Mouse (Mus musculus) G1E (cell line): ENCODE results near the gene D8Ertd738e. TPM values are rescaled to one million over a fixed set of nuclear protein-coding genes. Genes with fewer than 3 reads are reported as not detected.

Experiments
- ATAC-seq: 2 replicates; pipeline ENCODE4 v1.8.0; 2016; ENCODE audit warnings: mild to moderate bottlenecking; ENCODE audit not compliant: insufficient number of reproducible peaks, poor library complexity, low FRiP score, severe bottlenecking; ENCODE audit errors: extremely low read depth
- DNase-seq: peaks from one replicate; pipeline ENCODE4 v3.0.0; 2012; ENCODE audit warnings: low spot score
- H3K27me3 ChIP-seq: 2 replicates; pipeline ENCODE4 v1.6.1; 2012; ENCODE audit warnings: mild to moderate bottlenecking, low read length, inconsistent platforms; ENCODE audit not compliant: insufficient read depth
- H3K36me3 ChIP-seq: replicated peaks from 2 replicates; pipeline ENCODE3; 2012; ENCODE audit warnings: mild to moderate bottlenecking, inconsistent platforms
- H3K4me1 ChIP-seq: 2 replicates; pipeline ENCODE4 v1.6.1; 2012; ENCODE audit warnings: low read depth, low read length, inconsistent platforms, mixed read lengths; ENCODE audit not compliant: insufficient read depth
- H3K4me3 ChIP-seq: 2 replicates; pipeline ENCODE4 v1.5.1; 2012; ENCODE audit warnings: low read depth, mild to moderate bottlenecking, inconsistent platforms, low read length, moderate library complexity, mixed read lengths
- H3K9me3 ChIP-seq: replicated peaks from 2 replicates; pipeline ENCODE4 v1.6.1; 2012; ENCODE audit warnings: inconsistent platforms
- CTCF ChIP-seq: IDR thresholded peaks from 2 replicates; pipeline ENCODE4 v1.5.1; 2012; ENCODE audit warnings: low read depth, low read length, inconsistent platforms, mixed read lengths
- GATA1 ChIP-seq: IDR thresholded peaks from 2 replicates; pipeline ENCODE4 v1.6.1; 2012; ENCODE audit warnings: borderline replicate concordance, low read length, inconsistent platforms, mixed read lengths
- GATA2 ChIP-seq: IDR thresholded peaks from 2 replicates; pipeline ENCODE4 v1.6.1; 2012; ENCODE audit warnings: low read depth, low read length, inconsistent platforms, borderline replicate concordance
- POLR2AphosphoS5 ChIP-seq: IDR thresholded peaks from 2 replicates; pipeline ENCODE4 v1.6.1; 2012; ENCODE audit warnings: low read depth, low read length, inconsistent platforms; ENCODE audit not compliant: insufficient replicate concordance
- TAL1 ChIP-seq: conservative IDR thresholded peaks from 2 replicates; pipeline ENCODE4 v1.6.1; 2012; ENCODE audit warnings: low read depth, low read length, inconsistent platforms, mixed read lengths
- polyA plus RNA-seq: library from polyadenylated mRNA; stranded (reverse); fragments of >175 nt; gene quantifications from 2 replicates; pipeline ENCODE4 v1.2.3, GENCODE M21; 2012
- total RNA-seq, 2 experiments: library from RNA; stranded (forward) in 1 of 2; stranded (reverse) in 1 of 2; fragments of 200-1000 nt in 1 of 2; fragments of >200 nt in 1 of 2; fragmentation: Nextera tagmentation in 1 of 2; gene quantifications; 2 replicates each; pipeline ENCODE4 v1.2.3; 2014 to 2017

The D8Ertd738e gene
- total and polyA plus RNA-seq, 3 experiments, result 132 to 291 (median 197) TPM

GRCm38 (mm10) chr8:84205073-84205472 is 44.4 kb downstream of the D8Ertd738e start:
- no peak for TF ChIP-seq POLR2AphosphoS5
- no peak for TF ChIP-seq GATA1
- TF ChIP-seq TAL1, result no peak
- TF ChIP-seq CTCF, result no peak
- no peak for TF ChIP-seq GATA2
- Histone ChIP-seq H3K9me3 (no peaks in the 10 kb centered on the region), H3K27me3 (no peaks in the 10 kb centered on the region), H3K36me3 (peaks cover 77% of the 10 kb centered on the region), H3K4me3 (no peak overlapping the region), H3K4me1 (peaks cover 86% of the 10 kb centered on the region)
- DNase-seq, result no peak
- ATAC-seq, result no peak

- TF ChIP-seq POLR2AphosphoS5 (no peak), TAL1 (no peak), CTCF (no peak), GATA1 (no peak), GATA2 (no peak)
- DNase-seq, result peak; percentile 57
- no peaks in the 10 kb centered on the region for H3K9me3 ChIP-seq
- H3K36me3 ChIP-seq, result peaks cover 68% of the 10 kb centered on the region
- no peaks in the 10 kb centered on the region for H3K27me3 ChIP-seq
- peak overlapping the region; percentile 89 for H3K4me3 ChIP-seq
- peaks cover 88% of the 10 kb centered on the region for H3K4me1 ChIP-seq
- 0 out of 2 replicates have a peak, but pooled peaks have one; percentile 24 for ATAC-seq
Observed at GRCm38 (mm10) chr8:84203975-84204772, 45.3 kb downstream of the D8Ertd738e start.

GRCm38 (mm10) chr8:84202938-84203917 is 46.3 kb downstream of the D8Ertd738e start:
- ATAC-seq (no peak), DNase-seq (peak; percentile 76)
- Histone ChIP-seq H3K27me3 (no peaks in the 10 kb centered on the region), H3K36me3 (peaks cover 59% of the 10 kb centered on the region), H3K4me1 (peaks cover 87% of the 10 kb centered on the region), H3K4me3 (peak overlapping the region; percentile 89), H3K9me3 (no peaks in the 10 kb centered on the region)
- TF ChIP-seq GATA1 (no peak), CTCF (no peak), POLR2AphosphoS5 (no peak), GATA2 (no peak), TAL1 (no peak)

- ATAC-seq, result no peak
- TF ChIP-seq TAL1 (no peak), GATA1 (no peak), CTCF (no peak), POLR2AphosphoS5 (no peak), GATA2 (no peak)
- peaks cover 51% of the 10 kb centered on the region for H3K36me3 ChIP-seq
- H3K4me3 ChIP-seq, result peak overlapping the region; percentile 89
- peak; percentile 33 for DNase-seq
- peaks cover 86% of the 10 kb centered on the region for H3K4me1 ChIP-seq
- H3K9me3 ChIP-seq, result no peaks in the 10 kb centered on the region
- no peaks in the 10 kb centered on the region for H3K27me3 ChIP-seq
Observed at GRCm38 (mm10) chr8:84202466-84202865, 47.1 kb downstream of the D8Ertd738e start.

GRCm38 (mm10) chr8:84201545-84202245 is 47.8 kb downstream of the D8Ertd738e start:
- no peak for ATAC-seq
- Histone ChIP-seq H3K27me3 (no peaks in the 10 kb centered on the region), H3K4me1 (peaks cover 83% of the 10 kb centered on the region), H3K4me3 (peak overlapping the region; percentile 89), H3K9me3 (no peaks in the 10 kb centered on the region), H3K36me3 (peaks cover 45% of the 10 kb centered on the region)
- peak; percentile 51 for DNase-seq
- TF ChIP-seq POLR2AphosphoS5 (no peak), GATA1 (no peak), TAL1 (no peak), CTCF (no peak)
